8 mouse cellular contexts compared by ENCODE assay signal in the genomic region with DNA sequence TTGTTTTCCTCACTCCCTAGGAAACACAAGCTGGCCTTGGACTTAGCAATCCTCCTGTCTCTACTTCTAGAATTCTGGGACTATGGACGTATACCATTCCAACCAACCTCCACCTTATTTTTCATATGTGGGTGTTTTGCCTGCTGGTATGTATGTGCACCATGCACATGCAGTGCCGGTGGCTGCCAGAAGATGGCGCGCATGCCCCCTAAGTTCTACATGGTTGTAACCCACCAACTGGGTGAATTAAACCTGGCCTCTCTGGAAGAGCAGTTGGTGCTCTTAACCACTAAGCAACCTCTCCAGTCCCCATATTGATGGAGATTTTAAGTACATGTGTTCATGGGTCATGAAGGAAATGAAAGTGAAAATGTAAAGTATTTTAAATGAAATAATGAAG.
DNase-seq lines count a peak whose midpoint lies in the region; ATAC-seq and TF ChIP-seq lines count a peak whose summit lies in the region.
"Not testable (repeated sequence)": the region's sequence is repeated elsewhere in the genome, so short reads cannot be mapped to it uniquely, and the experiment has no call there.

No protein-coding gene starts in this region.

- not testable (repeated sequence) for H3K27me3 ChIP-seq in CH12.LX (replicated peaks); heart, adult 2 months (ENCODE audit: control insufficient read depth, insufficient read depth, low read length); liver, postnatal 0 days (ENCODE audit: insufficient read depth, low read length)

- intact Hi-C loops in heart, adult 2 months (cut with DNase I): not testable (repeated sequence)

- TF ChIP-seq POLR2A in CH12.LX (IDR thresholded peaks at IDR 0.05; ENCODE audit: low read depth, low read length); heart, adult 2 months (IDR thresholded peaks at IDR 0.05; ENCODE audit: insufficient read depth, low read depth, low read length): not testable (repeated sequence)

- in situ Hi-C loops in CH12.LX (cut with MboI; ENCODE audit: low pct_ligation_motif_present, low pct_unique_long_range_greater_than_20kb, low sequenced_read_pairs): not testable (repeated sequence)

- H3K9ac ChIP-seq in CH12.LX (ENCODE audit: insufficient read depth, low read depth); heart, adult 2 months (ENCODE audit: low read depth, low read length); liver, postnatal 0 days (replicated peaks): not testable (repeated sequence)

- dilution Hi-C loops in CH12.LX (cut with MboI; ENCODE audit: extremely low pct_ligation_motif_present, extremely low pct_unique_long_range_greater_than_20kb, low sequenced_read_pairs): not testable (repeated sequence)

- not testable (repeated sequence) for H3K4me1 ChIP-seq in CH12.LX (ENCODE audit: control insufficient read depth in 1 of 2, insufficient read depth in 2 of 2); heart, adult 2 months (ENCODE audit: control insufficient read depth, insufficient read depth, low read length); liver, postnatal 0 days (ENCODE audit: insufficient read depth)

- 61% methylated on average over 4 of the region's 4 CpGs for WGBS in heart, adult 2 months
- 59% methylated on average over 4 of the region's 4 CpGs for WGBS in liver, postnatal 0 days (ENCODE audit: insufficient replicate concordance)

- not testable (repeated sequence) for H3K4me2 ChIP-seq in CH12.LX (ENCODE audit: insufficient read depth, low read depth, poor library complexity, severe bottlenecking); liver, postnatal 0 days (ENCODE audit: low read depth, low read length)

- TF ChIP-seq RAD21 in CH12.LX (IDR thresholded peaks at IDR 0.05; ENCODE audit: low read depth, low read length): peak; percentile 10

- DNase-seq in CH12.LX (ENCODE audit: extremely low read depth) (peak; percentile 21), R1 (ENCODE audit: low read depth, low spot score) (peak; percentile 54)
- DNase-seq in heart, adult 2 months: not testable (repeated sequence)
- DNase-seq in kidney, postnatal 4 days: peak; percentile 26 to 30
- DNase-seq in liver, postnatal 0 days: peak; percentile 22
- peak; percentile 23 to 63 for DNase-seq in spleen, postnatal 4 days (ENCODE audit: low spot score in 2 of 2)
- DNase-seq in thymus, postnatal 4 days: peak; percentile 62

- ATAC-seq in common myeloid progenitor, adult 5-6 weeks (replicated peaks; ENCODE audit: low read depth, poor library complexity, severe bottlenecking): 0 out of 2 replicates have a peak, but pooled peaks have one; percentile 36
- not testable (repeated sequence) for ATAC-seq in liver, postnatal 0 days

- not testable (repeated sequence) for H3K79me2 ChIP-seq in CH12.LX (replicated peaks; ENCODE audit: control insufficient read depth, extremely low read depth, insufficient read depth, poor library complexity, severe bottlenecking); heart, adult 2 months (replicated peaks; ENCODE audit: control insufficient read depth, insufficient read depth, low read length)

- H3K4me3 ChIP-seq in CH12.LX (replicated peaks in 1 of 3; ENCODE audit: low read depth in 2 of 3, low read length in 2 of 3, poor library complexity in 1 of 3); heart, adult 2 months; liver, postnatal 0 days (ENCODE audit: low read depth, low read length): not testable (repeated sequence)

- H3K9me3 ChIP-seq in CH12.LX (replicated peaks; ENCODE audit: low read length); liver, postnatal 0 days (ENCODE audit: low read length): not testable (repeated sequence)

- TF ChIP-seq EP300 in CH12.LX (IDR thresholded peaks at IDR 0.05; ENCODE audit: low read length); heart, adult 2 months (IDR thresholded peaks at IDR 0.05; ENCODE audit: insufficient read depth, low read depth, low read length); liver, postnatal 0 days (IDR thresholded peaks at IDR 0.05; ENCODE audit: low read depth): not testable (repeated sequence)

- not testable (repeated sequence) for H3K36me3 ChIP-seq in CH12.LX (replicated peaks in 1 of 2; ENCODE audit: control insufficient read depth in 1 of 2, insufficient read depth in 1 of 2, low read length in 1 of 2); heart, adult 2 months (ENCODE audit: control insufficient read depth, insufficient read depth, low read length); liver, postnatal 0 days (replicated peaks; ENCODE audit: insufficient read depth, low read length)

- H3K27ac ChIP-seq in CH12.LX (ENCODE audit: insufficient read depth, low read depth); heart, adult 2 months; liver, postnatal 0 days (ENCODE audit: low read depth): not testable (repeated sequence)

- peak in 1 of 2 experiments; percentile 48; a peak in 2 of 4 replicates for TF ChIP-seq CTCF in CH12.LX (conservative IDR thresholded peaks at IDR 0.05 in 1 of 2, IDR thresholded peaks at IDR 0.05 in 1 of 2; ENCODE audit: low read depth in 2 of 2, low read length in 2 of 2)
- peak; percentile 19 for TF ChIP-seq CTCF in heart, adult 2 months (IDR thresholded peaks at IDR 0.05)
- peak; percentile 37 for TF ChIP-seq CTCF in liver, postnatal 0 days (IDR thresholded peaks at IDR 0.05; ENCODE audit: low read depth)
